Mouse (Mus musculus): Measurements from ENCODE around the gene Mrpl43.

DNA sequence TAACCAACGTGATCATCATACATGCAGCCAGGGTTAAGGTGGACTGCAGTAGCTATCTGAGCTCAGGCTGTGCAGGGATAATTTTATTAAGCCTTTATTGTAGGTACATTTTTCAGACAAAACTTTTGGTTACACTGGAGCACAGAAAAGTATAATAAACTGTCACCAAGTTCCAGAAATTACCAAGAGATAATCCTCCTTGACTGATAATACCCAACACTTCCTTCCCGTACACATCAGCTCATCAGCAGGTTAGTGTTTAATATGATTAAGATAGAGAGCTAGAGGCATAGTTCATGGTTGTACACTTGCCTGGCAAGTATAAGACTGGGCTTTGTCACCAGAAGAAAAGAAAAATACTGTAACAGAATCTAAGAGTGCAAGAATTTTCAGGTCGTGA, 37.9 kb downstream of the Mrpl43 start:
- TF ChIP-seq MAFK (IDR thresholded peaks at IDR 0.05; ENCODE audit: insufficient read depth, low read depth, low read length) (no peak), CHD2 (IDR thresholded peaks at IDR 0.05; ENCODE audit: low read depth, low read length) (no peak), ZC3H11A (IDR thresholded peaks at IDR 0.05; ENCODE audit: borderline replicate concordance, low read depth, low read length) (no peak), HCFC1 (IDR thresholded peaks at IDR 0.05; ENCODE audit: borderline replicate concordance, insufficient read depth, low read length) (no peak), ZNF384 (IDR thresholded peaks at IDR 0.05; ENCODE audit: low read depth, low read length) (no peak)
